Mouse (Mus musculus) spleen, adult 12 weeks (tissue): ENCODE measurements around the gene Cd27.

Experiments used
- DNase-seq: peaks from one replicate; pipeline ENCODE4 v3.0.0; 2022; ENCODE audit warnings: low spot score

The Cd27 gene

DNA sequence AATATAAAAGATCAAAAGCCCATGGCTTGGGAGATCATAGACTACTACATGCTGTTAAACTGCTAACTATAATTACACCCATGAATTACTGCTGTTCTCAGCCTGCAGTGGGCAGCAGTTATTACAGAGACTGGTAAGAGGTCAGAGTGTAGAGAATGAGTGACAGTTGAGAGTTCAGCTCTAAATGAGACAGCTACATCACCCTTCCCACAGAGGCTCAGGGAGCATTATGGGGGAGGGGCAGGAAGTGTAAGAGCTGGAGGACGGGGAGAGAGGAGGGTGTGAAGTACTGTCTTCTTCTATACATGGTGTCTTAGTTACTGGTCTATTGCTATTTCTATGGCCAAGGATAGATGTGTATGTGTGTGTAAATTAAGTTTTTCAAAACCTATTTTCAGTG lies 7.7 kb upstream of the Cd27 start:
- no peak for DNase-seq

GRCm38 (mm10) chr6:125241566-125241965 lies 4.8 kb upstream of the Cd27 start:
- no peak for DNase-seq

GRCm38 (mm10) chr6:125240617-125241016 lies 3.8 kb upstream of the Cd27 start:
- DNase-seq: no peak

- no peak for DNase-seq
Measured at GRCm38 (mm10) chr6:125239547-125239946, 2.7 kb upstream of the Cd27 start.

DNA sequence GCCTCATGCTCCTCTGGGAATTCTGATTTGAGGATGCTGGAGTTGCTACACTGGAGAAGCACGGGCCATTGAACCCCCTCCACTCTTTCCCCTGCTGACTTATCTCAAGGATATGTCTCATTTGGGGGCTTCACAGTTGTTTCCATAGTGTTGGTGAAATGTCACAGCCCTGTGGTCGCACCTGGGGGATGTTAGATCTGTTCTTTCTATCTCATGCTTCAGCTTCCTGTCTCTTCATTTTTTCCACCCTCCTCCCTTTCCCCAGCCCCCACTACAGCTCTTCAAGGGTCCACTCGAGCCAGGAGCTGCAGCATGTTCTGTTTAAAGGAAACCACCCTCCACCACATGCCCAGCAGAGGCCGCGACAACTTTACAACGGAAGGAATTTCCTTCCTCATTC lies 1.6 kb upstream of the Cd27 start:
- DNase-seq: no peak

DNA sequence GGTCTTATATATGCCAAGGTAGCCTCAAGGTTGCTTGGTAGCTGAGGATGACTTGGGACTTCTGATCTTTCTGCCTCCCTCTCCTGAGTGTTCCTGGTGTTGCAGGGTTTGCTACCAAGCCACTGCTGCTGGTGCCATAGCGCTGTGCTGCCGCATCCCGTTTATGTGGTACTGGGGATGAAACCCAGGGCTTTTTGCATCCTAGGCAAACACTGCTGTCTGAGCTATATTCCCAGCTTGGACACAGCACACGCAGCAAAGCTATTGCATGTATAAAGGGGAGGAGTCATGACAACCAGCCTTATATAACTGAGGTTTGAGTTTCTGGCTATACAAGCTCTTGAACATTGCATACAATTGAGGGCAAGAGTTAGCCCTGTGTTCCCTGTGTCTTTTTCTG lies 611 bp upstream of the Cd27 start:
- DNase-seq: no peak

GRCm38 (mm10) chr6:125236341-125236740 lies 469 bp downstream of the Cd27 start:
- DNase-seq: no peak

DNA sequence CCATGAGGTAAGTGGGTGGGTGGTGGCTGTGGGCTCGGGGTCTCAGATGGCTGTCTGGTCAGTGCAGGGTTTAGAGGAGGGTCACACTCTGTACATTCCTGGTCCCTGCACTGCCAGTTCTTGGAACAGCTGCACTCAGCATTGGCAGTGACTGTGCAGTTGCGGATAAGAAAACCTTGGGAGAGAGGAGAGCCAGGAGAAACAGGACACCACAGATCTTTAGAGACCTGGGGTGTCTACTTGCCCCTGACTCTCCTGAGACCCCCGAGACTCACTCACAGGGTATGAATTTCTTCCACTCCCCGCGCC lies 2.3 kb downstream of the Cd27 start:
- DNase-seq: no peak

DNA sequence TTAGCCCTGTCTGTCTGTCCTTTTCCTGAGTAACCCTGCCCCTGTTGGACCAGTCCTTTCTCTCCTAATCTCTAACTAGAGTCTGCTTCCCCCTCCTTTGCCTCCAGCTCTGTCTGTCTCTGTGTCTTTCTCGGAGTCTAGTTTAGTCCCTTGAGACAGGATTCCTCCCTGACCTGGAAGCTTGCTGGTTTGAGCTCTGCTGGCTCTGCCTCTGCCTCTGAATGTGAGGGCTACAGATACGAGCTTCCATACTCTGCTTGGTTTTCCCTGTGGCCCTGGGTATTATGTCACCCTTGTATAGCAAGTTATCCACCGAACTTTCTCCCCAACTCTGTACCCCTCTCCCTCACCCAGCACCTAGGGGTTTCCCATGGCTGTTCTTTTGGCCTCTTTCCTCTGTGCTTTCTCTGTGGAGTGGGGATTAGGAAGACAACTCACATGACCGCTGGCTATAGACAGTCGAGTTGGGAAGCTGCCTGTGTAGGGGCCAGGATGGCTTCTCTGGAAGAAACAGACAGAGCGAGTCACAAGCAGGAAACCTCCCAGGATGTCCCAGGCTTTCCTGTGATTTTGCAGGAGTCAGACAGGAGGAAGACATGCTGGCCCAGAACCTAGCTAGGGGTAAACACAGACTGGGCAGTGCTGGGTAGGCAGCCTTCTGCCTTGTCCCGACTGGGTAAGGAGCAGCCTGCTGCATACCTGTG lies 2.8 kb downstream of the Cd27 start:
- no peak for DNase-seq

- DNase-seq: no peak
Measured at GRCm38 (mm10) chr6:125232516-125232915, 4.3 kb downstream of the Cd27 start.

GRCm38 (mm10) chr6:125232045-125232437 lies 4.8 kb downstream of the Cd27 start:
- DNase-seq: no peak

DNA sequence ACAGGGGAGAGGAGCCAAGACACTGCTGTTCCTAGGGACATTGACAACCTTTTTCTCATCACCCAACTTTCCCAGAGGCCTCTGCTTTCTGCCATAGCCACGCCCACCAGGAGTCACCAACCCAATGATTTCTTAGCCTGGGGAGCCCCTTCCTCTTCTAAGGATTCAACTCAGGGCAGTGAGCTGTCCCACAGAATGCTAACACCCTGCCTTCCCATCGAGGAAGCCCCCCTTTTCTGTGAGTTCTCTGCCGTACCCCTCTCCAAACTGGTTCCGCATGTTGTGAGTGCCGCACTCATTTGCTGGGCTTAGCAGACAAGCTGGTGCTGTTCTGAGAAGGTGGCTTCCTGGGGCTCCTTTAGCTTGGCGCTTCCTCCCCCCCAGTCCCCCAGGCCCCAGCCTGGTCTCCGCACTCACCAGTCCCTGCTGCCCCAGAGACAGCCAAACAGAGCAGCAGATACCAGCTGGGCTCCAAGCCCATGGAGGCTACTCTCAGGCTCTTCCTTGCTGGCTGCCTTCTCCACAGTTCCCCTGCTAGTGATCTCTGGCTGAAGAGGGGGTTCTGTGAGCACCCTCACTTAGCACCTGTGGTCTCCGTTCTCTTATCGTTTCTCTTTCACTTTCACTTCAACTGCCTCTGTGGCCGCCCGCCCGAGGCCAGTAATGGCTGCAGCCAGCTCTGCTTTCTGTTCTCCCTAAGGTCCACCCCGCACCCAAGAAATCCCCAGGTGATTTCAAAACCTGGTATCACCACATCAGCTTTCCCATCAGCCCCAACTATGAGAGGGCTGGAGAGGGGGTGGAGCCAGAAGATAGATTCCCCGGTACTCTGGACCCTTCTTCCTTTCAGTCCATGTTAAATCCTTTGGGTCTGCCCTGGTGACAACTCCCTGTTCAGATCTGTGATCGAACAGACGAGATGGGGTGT lies 5.4 kb downstream of the Cd27 start, which contains the start of gene Tapbpl:
Tapbpl (minus strand) TSS at position 744 of the 928 bp plus-strand sequence.
- peak; percentile 58 for DNase-seq

DNA sequence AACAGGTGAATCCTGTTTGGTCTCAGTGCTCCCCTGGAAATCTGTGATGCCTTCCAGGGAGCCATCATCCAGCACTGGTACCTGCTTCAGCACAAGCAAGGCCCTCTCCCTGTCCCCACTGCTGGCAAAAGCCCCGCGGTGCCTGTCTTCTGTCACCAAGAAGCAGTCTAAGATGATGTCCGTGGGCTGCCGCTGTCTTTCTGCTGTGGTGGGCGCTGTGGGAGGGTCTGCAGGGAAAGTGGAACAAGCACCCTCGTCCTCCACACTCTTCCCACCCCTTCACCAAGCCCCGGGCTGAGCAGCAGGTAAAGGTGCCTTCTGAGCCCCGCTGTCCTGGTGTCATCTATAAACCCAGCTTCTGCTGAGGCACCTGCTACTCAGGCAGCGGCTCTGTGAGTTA lies 6.2 kb downstream of the Cd27 start:
- DNase-seq: no peak

DNA sequence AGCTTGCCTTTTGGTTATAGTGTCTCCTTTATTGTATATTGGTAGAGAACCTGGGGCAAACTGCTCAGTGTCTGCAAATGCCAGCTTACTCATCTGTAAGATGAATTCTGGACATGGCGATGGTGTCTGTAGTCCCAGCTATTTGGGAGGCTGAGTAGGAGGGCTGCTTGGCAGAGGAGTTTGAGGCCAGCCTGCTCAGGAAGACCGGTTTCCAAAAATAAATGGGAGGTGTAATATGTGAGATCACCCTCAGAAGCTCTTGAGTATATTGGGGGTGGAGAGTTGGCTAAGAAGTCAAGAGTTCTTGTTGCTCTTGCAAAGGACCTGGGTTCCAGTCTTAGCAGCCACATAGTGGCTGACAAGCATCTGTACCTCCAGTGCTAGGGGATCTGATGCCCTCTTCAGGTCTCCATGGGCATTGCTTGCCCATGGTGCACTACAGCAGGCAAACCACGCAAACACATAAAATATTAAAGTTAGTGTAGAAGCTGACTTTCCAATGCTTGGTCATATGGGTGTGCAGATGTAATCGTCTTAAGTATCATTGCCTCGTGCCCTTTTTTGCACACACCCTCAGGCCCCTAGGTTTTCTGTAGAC lies 11.2 kb downstream of the Cd27 start:
- no peak for DNase-seq

- no peak for DNase-seq
Measured at GRCm38 (mm10) chr6:125222577-125222976, 14.2 kb downstream of the Cd27 start.

DNA sequence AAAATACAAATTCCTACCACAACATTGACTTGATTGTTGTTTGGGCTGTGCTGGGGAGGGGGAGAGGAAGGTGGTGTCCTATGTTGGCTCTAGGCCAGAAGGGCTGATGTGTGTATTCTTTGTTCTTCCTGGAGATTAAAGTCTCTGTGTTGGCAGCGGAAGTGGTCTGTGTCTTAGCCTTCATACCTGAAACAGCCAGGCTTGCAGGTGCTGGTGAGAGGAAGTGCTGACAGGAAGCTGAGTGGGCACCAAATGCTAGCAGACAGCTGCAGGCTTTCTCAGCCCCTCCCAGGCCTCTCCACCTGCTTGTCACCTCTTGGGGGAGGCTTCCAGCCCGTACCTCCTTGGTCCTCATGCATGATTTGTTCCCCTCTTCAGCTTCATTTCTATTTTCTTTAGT lies 14.7 kb downstream of the Cd27 start:
- DNase-seq: peak; percentile 44

DNA sequence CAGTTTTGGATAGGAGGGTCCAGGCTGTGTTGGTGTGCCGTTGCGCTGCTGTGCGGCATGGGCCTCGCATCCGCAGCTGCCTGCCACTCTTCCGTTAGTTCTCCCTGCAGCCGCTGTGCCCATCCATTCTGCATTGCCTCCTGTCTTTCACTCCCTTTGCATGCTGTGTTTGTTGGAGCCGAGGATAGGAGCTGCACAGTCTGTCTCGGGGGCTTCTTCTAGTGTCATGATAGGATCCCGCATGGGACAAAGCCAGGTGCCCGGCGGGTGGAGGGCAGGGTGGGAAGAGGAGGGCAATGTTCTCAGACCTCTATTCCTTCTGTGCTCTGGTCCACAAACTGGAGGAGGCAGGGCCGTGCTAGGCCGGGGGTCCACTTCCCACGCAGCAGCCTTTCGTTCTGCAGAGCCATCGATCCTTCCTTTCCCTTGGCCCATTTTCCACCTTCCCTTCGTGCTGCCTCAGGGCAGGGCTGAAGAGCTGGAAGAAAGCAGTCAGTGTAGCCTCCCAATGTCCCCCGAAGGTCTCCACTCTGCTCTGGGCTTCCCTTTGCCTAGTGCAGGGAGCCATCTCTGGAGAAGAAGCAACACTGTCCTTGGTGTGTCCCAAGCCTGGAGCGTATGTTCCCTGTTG lies 15.6 kb downstream of the Cd27 start:
- DNase-seq: no peak

DNA sequence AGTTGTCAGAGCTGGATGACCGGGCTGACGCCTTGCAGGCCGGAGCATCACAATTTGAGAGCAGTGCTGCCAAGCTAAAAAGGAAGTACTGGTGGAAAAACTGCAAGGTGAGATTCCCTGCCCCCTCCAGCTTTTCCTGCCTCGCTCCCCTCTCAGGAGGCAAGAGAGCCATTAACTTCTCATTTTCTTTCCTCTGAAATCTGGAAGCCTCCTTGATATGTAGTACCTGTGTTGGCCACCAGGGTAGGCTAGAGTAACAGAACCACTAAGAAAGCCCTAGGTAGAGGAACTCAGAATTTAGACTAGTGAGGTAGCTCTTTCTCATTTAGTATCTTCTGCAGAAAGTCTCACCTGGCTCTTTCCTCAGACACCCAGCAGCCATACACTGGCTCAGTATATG lies 17.8 kb downstream of the Cd27 start:
- peak; percentile 45 for DNase-seq

GRCm38 (mm10) chr6:125217899-125218298 lies 18.9 kb downstream of the Cd27 start:
- DNase-seq: no peak

- no peak for DNase-seq
Measured at GRCm38 (mm10) chr6:125216898-125217297, 19.9 kb downstream of the Cd27 start.

- DNase-seq: peak; percentile 86
Measured at GRCm38 (mm10) chr6:125215148-125215954, 21.5 kb downstream of the Cd27 start, which contains the start of gene Vamp1. Gene Vamp1 (plus strand): TSS chr6:125215551.

DNA sequence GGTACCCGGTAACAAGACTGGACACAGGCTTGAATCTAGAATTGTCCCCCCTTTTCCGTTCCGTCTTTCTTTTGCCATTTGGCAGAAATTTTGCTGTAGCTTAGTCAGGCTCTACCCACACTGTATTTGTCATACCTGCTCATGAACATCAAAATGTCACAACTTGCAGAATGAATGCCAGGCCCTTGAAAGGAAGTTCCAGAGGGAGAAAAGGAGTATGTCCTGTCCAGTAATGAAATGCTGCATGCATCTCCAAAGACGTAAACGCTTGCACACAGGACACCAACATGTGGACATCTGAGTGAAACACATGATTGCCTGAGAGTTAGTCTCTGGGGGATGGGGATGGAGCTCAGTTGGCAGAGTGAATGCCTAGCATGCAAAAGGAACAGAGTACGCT lies 23.1 kb downstream of the Cd27 start:
- no peak for DNase-seq
